Mouse (Mus musculus): Measurements from ENCODE around the gene Lsg1. TPM values are rescaled to one million over a fixed set of nuclear protein-coding genes. Genes with fewer than 3 reads are reported as not detected.

The Lsg1 gene
- polyA plus RNA-seq, 1 experiment from 2014 or later = 67.3 TPM

DNA sequence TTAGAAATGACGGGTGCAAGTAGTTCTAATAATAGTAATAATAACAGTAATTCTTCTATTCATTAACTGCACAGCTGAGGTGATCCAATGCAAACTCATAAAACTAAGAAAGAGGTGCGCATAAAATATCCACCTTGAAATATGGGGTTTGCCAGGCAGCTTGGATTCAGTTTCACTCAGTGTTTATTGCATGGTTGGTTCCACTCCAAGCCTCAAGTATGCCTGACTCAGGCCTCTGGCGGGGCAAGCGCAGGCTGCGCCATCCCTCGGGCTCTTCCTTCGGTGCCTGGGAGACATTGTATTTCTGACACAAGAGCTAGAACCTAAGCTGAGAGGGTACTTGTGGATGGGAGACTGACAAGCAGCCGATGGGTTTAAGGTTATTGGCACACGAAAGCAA, 68.8 kb downstream of the Lsg1 start:
- Histone ChIP-seq H3K36me3 (ENCODE audit: insufficient read depth) (peaks cover 8% of the 10 kb centered on the region; the same call in 1 of the 2 replicates), H3K9ac (no peak overlapping the region), H3K27me3 (ENCODE audit: insufficient read depth, low read length) (no peaks in the 10 kb centered on the region), H3K9me3 (ENCODE audit: low read depth, low read length) (no peaks in the 10 kb centered on the region), H3K4me1 (ENCODE audit: insufficient read depth) (peaks cover 9% of the 10 kb centered on the region), H3K27ac (ENCODE audit: low read depth) (no peak overlapping the region), H3K4me3 (ENCODE audit: low read depth, low read length) (no peak overlapping the region), H3K4me2 (no peak overlapping the region)
- 66% methylated on average over 9 of the region's 9 CpGs for WGBS
- ATAC-seq (ENCODE audit: insufficient read depth) (no peak), DNase-seq (no peak)
- no peak for TF ChIP-seq CTCF (IDR thresholded peaks at IDR 0.05; ENCODE audit: low read depth)

- DNase-seq (peak; percentile 68), ATAC-seq (ENCODE audit: insufficient read depth) (no peak)
- Histone ChIP-seq H3K9ac (0 out of 2 replicates have a peak overlapping the region, but pooled peaks have one; percentile 3), H3K4me3 (ENCODE audit: low read depth, low read length) (no peak overlapping the region), H3K9me3 (ENCODE audit: low read depth, low read length) (no peaks in the 10 kb centered on the region), H3K27ac (ENCODE audit: low read depth) (0 out of 2 replicates have a peak overlapping the region, but pooled peaks have one; percentile 8), H3K36me3 (ENCODE audit: insufficient read depth) (peaks cover 8% of the 10 kb centered on the region; the same call in 1 of the 2 replicates), H3K4me1 (ENCODE audit: insufficient read depth) (peaks cover 14% of the 10 kb centered on the region), H3K4me2 (peak overlapping the region; percentile 21), H3K27me3 (ENCODE audit: insufficient read depth, low read length) (no peaks in the 10 kb centered on the region)
- no peak for TF ChIP-seq CTCF (IDR thresholded peaks at IDR 0.05; ENCODE audit: low read depth)
- WGBS = 13% methylated on average over 11 of the region's 11 CpGs
Observed at GRCm38 (mm10) chr16:30517666-30518283, 69.6 kb downstream of the Lsg1 start.

DNA sequence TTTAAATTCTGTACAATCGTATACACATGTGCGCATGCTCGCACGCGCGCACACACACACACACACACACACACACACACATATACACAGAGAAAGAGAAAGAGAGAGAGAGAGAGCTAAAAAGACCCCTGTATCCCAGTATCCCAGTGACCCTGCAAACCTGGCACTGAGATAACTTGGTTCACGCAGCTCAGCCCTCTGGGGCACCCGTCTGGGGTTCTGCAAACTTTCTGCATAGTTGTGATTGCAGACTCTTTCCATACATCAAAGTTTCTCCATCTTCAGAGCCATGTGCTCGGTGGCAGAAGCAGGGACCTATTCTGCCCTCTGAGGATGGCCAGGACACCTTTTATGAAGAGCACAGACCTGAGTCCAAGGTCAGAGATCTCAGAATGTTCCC, 70.4 kb downstream of the Lsg1 start:
- 88% methylated on average over 9 of the region's 9 CpGs for WGBS
- Histone ChIP-seq H3K4me3 (ENCODE audit: low read depth, low read length) (no peak overlapping the region), H3K9me3 (ENCODE audit: low read depth, low read length) (no peaks in the 10 kb centered on the region), H3K27ac (ENCODE audit: low read depth) (no peak overlapping the region), H3K4me1 (ENCODE audit: insufficient read depth) (peaks cover 19% of the 10 kb centered on the region), H3K36me3 (ENCODE audit: insufficient read depth) (0 out of 2 replicates have a peak, but pooled peaks cover under 1% of the 10 kb centered on the region), H3K4me2 (no peak overlapping the region), H3K9ac (no peak overlapping the region), H3K27me3 (ENCODE audit: insufficient read depth, low read length) (no peaks in the 10 kb centered on the region)
- TF ChIP-seq CTCF (IDR thresholded peaks at IDR 0.05; ENCODE audit: low read depth) = no peak
- ATAC-seq (ENCODE audit: insufficient read depth) (no peak), DNase-seq (no peak)

DNA sequence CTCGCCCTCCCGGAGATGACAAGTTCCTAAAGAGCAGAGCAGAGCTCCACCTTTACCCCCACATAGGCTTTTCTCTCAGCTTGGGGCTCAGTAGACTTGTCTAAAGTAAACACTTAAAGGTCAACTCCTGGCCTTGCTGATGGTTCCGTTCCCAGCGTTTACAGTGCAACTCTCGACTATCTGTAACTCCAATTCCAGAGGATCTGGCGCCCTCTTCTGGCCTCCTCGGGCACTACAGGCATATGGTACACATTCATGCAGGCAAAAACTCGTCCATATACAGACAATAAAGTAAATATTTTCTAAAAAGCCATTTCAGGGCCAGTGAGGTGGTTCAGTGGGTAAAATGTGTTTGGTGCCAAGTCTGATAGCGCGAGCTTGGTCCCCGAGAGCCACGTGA, 72.0 kb downstream of the Lsg1 start:
- Histone ChIP-seq H3K4me3 (ENCODE audit: low read depth, low read length) (no peak overlapping the region), H3K36me3 (ENCODE audit: insufficient read depth) (no peaks in the 10 kb centered on the region), H3K27me3 (ENCODE audit: insufficient read depth, low read length) (no peaks in the 10 kb centered on the region), H3K27ac (ENCODE audit: low read depth) (no peak overlapping the region), H3K4me2 (no peak overlapping the region), H3K4me1 (ENCODE audit: insufficient read depth) (peaks cover 26% of the 10 kb centered on the region), H3K9me3 (ENCODE audit: low read depth, low read length) (no peaks in the 10 kb centered on the region), H3K9ac (no peak overlapping the region)
- WGBS = 65% methylated on average over 12 of the region's 12 CpGs
- no peak for ATAC-seq (ENCODE audit: insufficient read depth)
- TF ChIP-seq CTCF (IDR thresholded peaks at IDR 0.05; ENCODE audit: low read depth) = peak; percentile 61
- DNase-seq = peak; percentile 46

GRCm38 (mm10) chr16:30513050-30514024, 74.1 kb downstream of the Lsg1 start:
- no peak overlapping the region for H3K4me3 ChIP-seq (ENCODE audit: low read depth, low read length)
- 58% methylated on average over 20 of the region's 20 CpGs for WGBS
- no peak overlapping the region for H3K27ac ChIP-seq (ENCODE audit: low read depth)
- peak; percentile 41 for DNase-seq
- H3K27me3 ChIP-seq (ENCODE audit: insufficient read depth, low read length) = no peaks in the 10 kb centered on the region; the same call in 1 of the 2 replicates
- no peaks in the 10 kb centered on the region for H3K36me3 ChIP-seq (ENCODE audit: insufficient read depth)
- TF ChIP-seq CTCF (IDR thresholded peaks at IDR 0.05; ENCODE audit: low read depth) = no peak
- no peak overlapping the region for H3K4me2 ChIP-seq
- H3K9ac ChIP-seq = no peak overlapping the region
- no peak for ATAC-seq (ENCODE audit: insufficient read depth)
- H3K4me1 ChIP-seq (ENCODE audit: insufficient read depth) = peaks cover 26% of the 10 kb centered on the region
- H3K9me3 ChIP-seq (ENCODE audit: low read depth, low read length) = no peaks in the 10 kb centered on the region

DNA sequence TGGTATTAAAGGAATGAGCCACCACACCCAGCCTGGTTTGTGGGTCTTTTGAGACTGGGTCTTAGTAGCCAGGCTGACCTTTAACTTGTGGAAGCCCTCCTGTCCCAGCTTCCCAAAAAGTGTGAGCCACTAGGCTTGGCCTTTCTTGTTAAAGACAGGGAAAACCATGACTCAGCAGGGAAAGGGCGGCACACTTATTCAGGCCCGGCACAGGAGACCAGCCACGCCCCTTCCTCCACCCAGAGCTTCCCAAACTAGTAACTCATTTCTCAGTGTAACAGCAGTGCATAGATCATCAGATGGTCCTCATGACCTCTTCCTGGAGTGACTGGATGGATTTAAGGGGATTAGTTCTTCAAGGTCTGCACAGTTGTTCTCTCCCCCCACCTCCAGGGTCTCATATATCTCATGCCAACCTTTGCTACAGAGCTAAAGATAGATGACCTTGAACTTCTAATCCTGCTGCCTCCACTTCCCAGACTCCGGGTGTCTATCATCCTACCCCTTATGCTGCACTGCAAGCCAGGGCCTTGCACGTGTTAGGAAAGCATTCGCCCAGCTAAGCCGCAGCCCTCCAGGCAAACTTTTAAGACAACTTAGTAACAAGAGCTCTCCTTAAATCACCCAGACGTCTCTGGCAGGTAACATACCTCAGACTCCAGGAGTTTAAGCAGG, 74.9 kb downstream of the Lsg1 start:
- H3K27me3 ChIP-seq (ENCODE audit: insufficient read depth, low read length) = no peaks in the 10 kb centered on the region; the same call in 1 of the 2 replicates
- no peak overlapping the region for H3K9ac ChIP-seq
- DNase-seq (peak; percentile 45), ATAC-seq (ENCODE audit: insufficient read depth) (no peak)
- no peak overlapping the region for H3K27ac ChIP-seq (ENCODE audit: low read depth)
- no peak overlapping the region for H3K4me3 ChIP-seq (ENCODE audit: low read depth, low read length)
- TF ChIP-seq CTCF (IDR thresholded peaks at IDR 0.05; ENCODE audit: low read depth) = no peak
- H3K4me1 ChIP-seq (ENCODE audit: insufficient read depth) = peaks cover 19% of the 10 kb centered on the region
- H3K9me3 ChIP-seq (ENCODE audit: low read depth, low read length) = no peaks in the 10 kb centered on the region
- WGBS = 48% methylated on average over 8 of the region's 8 CpGs
- no peak overlapping the region for H3K4me2 ChIP-seq
- H3K36me3 ChIP-seq (ENCODE audit: insufficient read depth) = no peaks in the 10 kb centered on the region

All from lung, embryonic 14.5 days (tissue).